Mouse (Mus musculus) heart, postnatal 4 days (tissue): ENCODE measurements around the gene Ahnak2. TPM values are rescaled to one million over a fixed set of nuclear protein-coding genes. Genes with fewer than 3 reads are reported as not detected.
A peak's percentile ranks its signal among the peaks of the same experiment; 100 is the strongest.
"Not testable (repeated sequence)": the region's sequence is repeated elsewhere in the genome, so short reads cannot be mapped to it uniquely, and the experiment has no call there.

Experiments used
- DNase-seq: peaks from one replicate; pipeline ENCODE4 v3.0.0; 2021
- total RNA-seq, 2 experiments: library from RNA; stranded (reverse); gene quantifications; 2 replicates each; pipeline ENCODE4 v1.2.3; 2021

Gene Ahnak2
- total RNA-seq, 2 experiments from 2014 or later, result 13.5 to 16.8 TPM

GRCm38 (mm10) chr12:112820401-112820999 lies 18.0 kb upstream of the Ahnak2 start:
- DNase-seq, result no peak

GRCm38 (mm10) chr12:112819057-112819662 lies 16.7 kb upstream of the Ahnak2 start:
- no peak for DNase-seq

DNA sequence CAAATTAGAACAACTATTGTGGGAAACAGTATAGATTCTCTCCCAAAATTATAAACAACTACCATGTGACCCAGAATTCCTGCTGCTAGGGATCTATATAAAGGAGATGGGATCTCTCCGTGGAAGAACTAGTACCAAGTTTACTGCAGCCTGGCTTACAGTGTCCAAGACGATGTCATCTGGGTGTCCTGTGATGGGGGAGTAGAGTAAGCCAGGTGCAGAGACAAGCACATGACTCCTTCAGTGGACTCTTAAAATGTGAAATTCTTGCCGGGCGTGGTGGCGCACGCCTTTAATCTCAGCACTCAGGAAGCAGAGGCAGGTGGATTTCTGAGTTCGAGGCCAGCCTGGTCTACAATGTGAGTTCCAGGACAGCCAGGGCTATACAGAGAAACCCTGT lies 14.4 kb upstream of the Ahnak2 start:
- DNase-seq, result not testable (repeated sequence)

DNA sequence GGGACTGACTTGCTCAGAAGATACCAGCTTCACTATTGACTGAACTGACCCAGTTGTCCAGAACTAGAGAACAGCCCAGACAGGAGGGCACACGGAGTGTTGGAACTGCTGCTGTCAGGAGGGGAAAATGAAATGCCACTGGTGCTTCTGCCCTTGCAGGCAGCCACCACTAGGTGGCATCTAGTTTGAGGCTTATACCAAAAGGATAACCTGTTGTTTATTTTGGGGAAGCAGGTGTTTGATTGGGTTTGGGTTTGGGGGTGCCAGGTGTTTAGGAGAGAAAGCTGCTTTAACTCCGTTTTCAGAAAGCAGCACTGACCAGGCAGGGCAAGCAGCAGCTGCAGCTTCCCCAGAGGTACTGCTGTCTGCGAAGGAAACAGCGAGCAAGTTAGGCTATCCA lies 13.8 kb upstream of the Ahnak2 start:
- peak; percentile 69 for DNase-seq

DNA sequence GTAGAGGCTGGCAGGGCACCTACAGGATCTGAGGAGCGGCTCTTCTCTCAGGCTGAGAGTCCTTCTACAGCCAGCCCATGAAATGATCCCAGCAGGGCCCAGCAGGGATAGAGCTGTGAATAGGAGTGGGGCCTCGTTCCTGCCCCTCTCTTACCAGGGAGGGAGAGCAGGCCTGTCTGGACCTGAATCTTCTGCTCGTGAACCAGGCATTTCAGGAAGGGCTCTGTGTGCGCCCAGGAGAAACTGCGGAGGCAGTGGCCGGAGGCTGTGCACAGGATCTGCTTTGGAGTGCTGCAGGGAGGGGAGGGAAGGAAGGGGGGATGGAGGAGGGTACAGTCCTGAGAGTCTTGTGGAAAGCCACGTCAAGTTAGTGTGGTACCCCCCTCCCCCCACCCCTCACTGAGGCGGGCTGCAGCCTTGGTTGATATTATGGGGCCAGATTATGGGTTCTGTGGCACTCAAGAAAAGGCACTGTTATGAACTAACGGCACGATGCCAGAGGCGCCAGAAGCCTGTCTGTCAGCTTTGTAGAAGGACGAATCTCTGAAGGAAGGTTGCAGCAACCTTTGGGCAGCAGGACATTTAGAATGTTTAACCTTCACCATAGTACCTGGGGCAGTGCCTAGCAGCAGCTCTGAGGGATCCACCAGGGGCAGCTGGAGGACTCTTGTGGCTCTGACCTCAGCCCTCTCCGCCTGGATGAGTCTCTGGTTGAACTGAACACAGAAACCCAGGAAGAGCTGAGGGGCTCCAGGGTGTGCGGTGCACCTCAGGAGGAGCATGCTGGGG lies 12.4 kb upstream of the Ahnak2 start:
- DNase-seq, result no peak

- no peak for DNase-seq
These were observed 10.9 kb upstream of the Ahnak2 start for GRCm38 (mm10) chr12:112813370-112813769.

DNA sequence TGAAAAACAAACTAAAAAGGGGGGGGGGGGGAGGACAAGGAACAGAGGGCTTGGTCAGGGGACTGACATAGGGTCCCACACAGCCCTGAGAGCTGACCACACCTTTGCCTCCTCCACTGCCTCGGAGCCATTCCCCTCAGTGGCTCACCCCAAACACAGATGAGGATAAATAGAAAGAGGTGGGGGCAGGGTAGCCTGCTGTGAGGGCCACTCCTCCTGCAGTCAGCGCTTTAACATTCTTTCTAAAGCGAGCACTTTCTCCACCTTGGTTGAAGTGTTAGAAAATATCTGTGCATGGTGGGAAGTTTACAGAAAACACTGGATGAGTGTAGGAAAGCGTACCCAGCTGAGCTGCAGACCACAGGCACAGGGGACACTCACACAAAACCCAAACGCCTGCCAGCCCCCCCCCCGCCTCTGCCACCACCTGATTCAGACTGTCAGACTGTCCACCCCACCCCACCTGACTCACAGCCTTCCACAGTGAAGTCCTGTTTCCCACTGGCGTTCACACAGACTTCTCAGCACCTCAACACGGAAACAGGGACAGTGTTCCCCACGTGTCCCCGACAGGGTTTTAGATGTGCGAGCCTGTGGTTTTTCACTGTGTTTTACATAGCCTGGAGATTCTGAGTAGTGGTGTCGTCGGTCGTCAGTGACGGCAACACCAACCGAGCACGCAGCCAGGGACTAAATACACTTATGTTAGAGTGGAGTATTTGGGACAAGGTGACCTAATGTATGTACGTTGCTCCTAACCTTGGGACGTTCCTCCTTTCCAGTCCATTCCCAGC lies 7.8 kb upstream of the Ahnak2 start:
- DNase-seq, result no peak

DNA sequence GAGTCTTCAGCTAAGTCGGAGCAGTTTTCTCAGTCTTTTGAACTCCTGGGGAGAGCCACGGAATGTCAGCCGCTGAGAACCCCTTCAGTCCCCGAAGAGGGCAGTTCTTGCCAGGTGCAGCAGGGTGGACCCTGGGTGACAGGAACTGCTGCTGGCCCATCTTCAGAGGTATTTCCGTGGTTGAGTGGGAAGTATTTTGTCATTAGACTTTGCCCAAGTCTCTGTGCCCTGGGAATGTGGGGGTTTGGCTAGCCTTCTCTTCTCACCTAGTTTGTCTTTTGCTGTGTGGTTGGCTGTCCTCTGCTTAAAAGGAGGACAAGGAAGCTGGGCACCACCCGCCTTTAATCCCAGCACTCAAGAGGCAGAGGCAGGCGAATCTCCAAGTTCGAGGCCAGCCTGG lies 7.2 kb upstream of the Ahnak2 start:
- no peak for DNase-seq

- DNase-seq, result peak; percentile 93
These were observed 6.3 kb upstream of the Ahnak2 start, which contains the start of gene Clba1 for GRCm38 (mm10) chr12:112808587-112809364. TSS of gene Clba1 (plus strand) at chr12:112808937.

- DNase-seq, result no peak
These were observed 5.7 kb upstream of the Ahnak2 start for GRCm38 (mm10) chr12:112808212-112808586.

DNA sequence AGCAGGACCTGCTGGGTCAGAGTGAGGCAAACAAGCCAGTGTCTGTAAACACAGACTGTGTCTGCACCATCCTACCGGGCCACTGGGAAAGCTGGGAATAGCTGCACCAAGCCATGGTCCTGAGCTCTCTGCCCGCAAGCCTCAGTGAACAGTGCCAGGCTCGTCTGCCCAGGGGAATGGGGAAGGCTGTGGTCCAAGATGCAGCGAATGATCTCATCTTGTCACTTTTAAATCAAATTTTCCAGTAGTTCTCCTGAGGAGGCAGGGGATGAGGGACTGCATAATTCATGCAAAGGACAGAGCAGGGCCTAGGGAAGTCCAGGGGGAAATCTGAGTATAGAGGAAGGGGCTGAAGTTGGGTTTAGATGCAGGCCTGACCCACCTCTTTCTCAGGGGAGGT lies 5.3 kb upstream of the Ahnak2 start:
- no peak for DNase-seq

DNA sequence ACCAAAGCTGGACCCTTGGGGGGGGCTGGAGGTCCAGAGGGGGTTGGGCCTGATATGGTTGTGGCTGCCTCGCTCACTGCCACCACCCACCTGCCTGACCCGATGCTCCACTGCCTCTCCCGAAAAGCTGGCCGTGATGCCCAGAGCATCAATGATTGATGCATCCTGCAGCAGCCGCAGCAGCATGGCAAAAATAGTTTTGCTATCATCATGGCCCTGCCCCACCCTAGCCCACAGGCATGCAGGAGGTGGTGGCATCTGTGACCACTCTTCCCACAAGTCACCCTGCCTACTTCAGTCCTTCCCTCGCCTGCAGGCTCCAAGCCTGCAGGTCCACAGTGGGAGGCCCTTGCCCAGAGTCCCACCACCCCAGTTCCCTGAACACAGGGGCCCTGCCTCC lies 3.6 kb upstream of the Ahnak2 start:
- DNase-seq, result no peak

DNA sequence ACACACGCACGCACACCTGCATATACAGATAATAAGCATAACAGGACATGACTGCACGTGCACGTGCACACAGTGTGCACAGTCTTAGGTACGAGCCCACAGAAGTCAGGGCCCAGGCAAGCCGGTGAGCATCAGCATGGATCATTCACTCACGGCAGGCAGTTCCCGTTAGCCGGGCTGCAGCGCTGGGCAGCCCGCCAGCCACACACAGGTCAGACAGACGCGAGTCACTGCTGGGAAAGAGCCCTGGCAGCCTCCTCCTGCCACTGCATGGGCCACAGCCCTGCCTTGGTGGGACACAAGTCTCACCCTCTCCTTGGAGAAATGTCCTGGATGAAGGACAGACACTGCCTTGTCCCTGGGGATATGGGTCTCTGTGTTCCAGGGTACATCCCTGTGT lies 1.6 kb upstream of the Ahnak2 start:
- DNase-seq, result peak; percentile 67

DNA sequence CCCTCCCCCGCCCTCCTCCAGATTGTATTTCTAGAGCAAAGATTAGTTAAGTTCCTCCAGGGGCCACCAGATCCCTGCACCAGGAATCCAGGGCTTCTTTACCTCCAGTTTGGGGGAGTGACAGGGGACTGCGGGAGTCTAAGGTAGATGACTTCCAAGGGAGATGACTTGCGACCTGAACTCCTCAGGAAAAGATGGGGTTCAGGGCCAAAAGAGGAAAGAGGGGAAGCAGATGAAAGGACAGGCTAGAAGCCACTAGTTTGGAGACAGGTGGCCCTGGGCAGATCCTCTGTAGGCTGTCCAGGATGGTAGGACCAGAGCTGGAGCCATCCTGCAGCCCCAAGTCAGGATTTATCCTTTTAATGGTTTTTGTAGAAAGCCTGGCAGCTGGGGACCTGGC lies 460 bp upstream of the Ahnak2 start:
- DNase-seq, result no peak

GRCm38 (mm10) chr12:112800476-112800875 lies 2.0 kb downstream of the Ahnak2 start:
- DNase-seq, result peak; percentile 85

GRCm38 (mm10) chr12:112799237-112799970 lies 3.1 kb downstream of the Ahnak2 start:
- DNase-seq, result no peak

- DNase-seq, result no peak
These were observed 3.7 kb downstream of the Ahnak2 start for GRCm38 (mm10) chr12:112798716-112799115.

- no peak for DNase-seq
These were observed 4.2 kb downstream of the Ahnak2 start for GRCm38 (mm10) chr12:112798332-112798681.

- peak; percentile 59 for DNase-seq
These were observed 4.7 kb downstream of the Ahnak2 start for GRCm38 (mm10) chr12:112797672-112798331.

DNA sequence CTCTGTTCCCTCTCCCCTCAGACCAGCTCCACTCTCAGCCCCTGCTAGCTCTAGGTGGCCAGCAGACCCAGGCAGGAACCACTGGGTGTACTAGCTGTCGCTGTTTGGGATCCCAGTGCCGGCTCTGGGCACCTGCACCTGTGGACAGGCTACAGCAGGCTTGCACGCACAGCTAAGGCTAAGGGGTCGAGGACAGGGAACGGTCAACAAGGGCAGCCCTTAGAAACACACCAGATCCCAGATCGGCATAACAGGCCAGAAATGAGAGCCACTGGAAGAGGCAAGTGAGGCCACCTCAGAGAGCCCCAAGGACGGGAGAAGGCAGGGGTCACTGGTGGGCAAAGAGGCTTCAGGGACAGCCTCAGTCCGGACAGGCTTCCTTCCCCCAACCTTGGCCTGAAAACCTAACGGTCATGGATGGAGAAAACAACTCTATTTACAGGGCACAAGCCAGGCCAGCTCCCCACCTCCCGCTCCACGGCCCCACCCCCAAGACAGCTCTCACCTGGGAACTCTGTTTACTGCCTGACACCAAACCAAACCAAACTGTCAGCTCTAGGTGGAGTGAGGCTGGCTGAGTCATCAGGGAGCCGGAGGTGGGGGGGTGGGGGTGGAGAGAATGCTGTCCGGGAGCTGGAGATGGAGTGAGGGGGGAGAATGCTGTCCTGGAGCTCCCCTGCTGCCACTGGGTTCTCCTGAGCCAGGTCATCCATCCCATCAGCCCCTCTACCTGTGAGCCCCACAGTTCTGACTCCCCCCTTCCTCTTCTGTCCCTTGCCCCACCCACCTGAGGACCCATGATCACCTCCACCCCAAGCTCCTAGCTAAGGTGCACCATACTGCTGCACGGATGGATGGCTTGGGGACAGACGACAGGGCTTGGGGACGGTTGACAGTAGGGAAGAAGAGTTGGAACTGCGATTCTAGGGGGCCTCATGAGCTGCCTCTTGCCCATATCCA lies 5.6 kb downstream of the Ahnak2 start:
- DNase-seq, result no peak
